Mouse (Mus musculus) brain, embryonic 14.5 days (tissue): ENCODE measurements around the gene Wars2.

Experiments used
- CTCF ChIP-seq: fragments of 200-500 bp; IDR thresholded peaks from 2 replicates; pipeline ENCODE4 v1.5.1; 2012; ENCODE audit warnings: inconsistent platforms, mild to moderate bottlenecking, moderate library complexity, borderline replicate concordance; ENCODE audit not compliant: insufficient read depth, insufficient read length; ENCODE audit errors: extremely low read depth
- POLR2A ChIP-seq: fragments of 200-500 bp; IDR thresholded peaks from 2 replicates; pipeline ENCODE4 v1.6.1; 2012; ENCODE audit warnings: mild to moderate bottlenecking, inconsistent platforms, borderline replicate concordance; ENCODE audit not compliant: poor library complexity, insufficient read depth, insufficient read length, severe bottlenecking; ENCODE audit errors: extremely low read depth

GRCm38 (mm10) chr3:99247996-99248801 is 107.3 kb downstream of the Wars2 start:
- TF ChIP-seq POLR2A (no peak), CTCF (no peak)
